Mouse (Mus musculus): ENCODE measurements around the gene Rad51b.

Rad51b gene

DNA sequence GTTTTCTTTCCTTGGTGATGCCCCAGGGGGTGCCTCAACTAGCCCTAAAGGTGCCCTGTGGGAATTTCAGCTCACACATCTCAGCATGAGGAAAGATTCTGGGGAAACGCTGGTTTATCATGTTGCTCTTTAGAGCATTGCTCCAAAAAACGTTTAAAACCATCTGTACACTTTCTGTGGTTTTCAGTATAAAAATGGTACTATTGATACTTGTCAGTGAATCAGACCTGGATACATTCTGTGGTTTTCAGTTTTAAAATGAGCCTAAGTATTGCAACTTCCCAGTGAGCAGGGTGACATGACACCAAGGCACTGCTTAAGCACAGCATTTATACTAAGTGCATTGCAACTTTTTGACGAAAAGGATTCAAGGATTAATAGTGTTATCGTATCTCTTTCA lies 139.8 kb downstream of the Rad51b start:
- no peak for DNase-seq (ENCODE audit: low read depth, low spot score)

DNA sequence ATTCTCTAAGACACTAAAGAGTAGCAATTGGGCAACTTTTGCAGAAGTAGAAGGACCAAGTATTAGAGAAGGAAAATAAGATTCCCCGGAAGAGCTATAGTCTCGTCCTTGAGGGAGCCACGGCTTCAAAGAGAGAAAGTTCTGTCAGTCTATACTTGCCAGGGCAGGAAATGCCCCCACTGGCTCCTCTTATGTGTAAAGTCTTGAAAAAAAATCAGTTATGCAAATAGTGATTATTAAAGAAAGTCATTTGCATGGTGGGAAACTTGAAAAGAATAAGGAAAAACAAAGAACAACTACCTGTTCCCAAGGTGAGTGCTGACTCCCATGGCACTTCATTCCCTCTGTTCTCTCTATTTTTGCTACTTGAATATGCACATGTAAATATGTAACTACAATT lies 140.5 kb downstream of the Rad51b start:
- no peak for DNase-seq (ENCODE audit: low read depth, low spot score)

DNA sequence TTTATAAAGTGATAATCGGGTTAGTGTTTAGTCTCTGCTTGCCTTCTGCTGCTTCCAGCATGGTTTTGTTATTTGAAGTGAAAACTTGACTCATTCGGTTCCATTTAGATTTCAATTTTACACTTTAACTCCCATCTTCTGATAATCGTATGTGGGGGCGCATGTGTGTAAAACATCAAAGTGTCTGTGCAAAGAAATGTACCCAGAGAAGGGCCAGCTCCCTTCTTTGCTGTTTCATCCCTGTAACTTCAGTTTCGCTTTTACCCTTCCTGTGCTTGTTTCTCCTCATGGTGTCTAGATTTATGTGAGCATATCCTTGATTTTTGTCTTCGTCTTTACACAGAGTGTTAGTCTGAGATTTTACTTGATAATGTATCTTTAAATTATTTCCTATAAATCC lies 142.9 kb downstream of the Rad51b start:
- DNase-seq (ENCODE audit: low read depth, low spot score): no peak

DNA sequence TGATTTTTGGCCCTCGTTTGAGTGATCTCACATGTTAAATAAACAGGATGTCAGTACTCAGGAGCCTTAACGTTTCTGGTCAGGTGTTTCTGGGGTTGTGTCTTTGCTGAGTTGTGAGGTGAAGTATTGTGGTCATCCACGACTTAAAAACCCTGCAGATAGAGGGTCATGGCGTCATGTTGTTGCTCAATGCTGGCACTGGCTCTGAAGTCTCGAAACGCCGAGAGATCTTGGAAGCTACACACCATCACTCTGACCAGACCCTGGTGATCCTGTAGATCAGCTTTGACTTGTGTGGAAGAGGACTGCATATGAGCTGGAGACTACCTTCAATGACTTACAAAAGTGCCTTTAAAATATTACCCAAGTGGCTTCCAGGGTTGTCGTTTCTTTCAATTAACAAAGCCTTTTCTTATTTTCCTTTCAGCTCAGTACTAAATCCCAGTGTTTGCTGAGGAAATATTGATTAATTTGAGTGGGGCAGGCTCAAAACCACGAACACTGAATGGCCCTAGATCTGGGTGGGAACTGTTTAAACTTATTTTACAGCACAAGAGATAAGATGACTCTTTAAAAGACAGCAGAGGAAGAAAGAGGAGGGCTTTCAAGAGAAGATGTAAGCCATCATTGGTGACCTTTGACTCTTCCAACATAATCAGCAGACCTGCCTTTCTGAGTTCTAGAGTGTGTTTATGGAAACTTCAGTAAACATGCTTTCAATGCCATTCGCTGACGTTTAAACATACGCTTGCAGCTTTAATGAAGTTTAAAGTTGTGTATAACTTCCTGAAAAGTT lies 144.3 kb downstream of the Rad51b start:
- no peak for DNase-seq (ENCODE audit: low read depth, low spot score)

DNA sequence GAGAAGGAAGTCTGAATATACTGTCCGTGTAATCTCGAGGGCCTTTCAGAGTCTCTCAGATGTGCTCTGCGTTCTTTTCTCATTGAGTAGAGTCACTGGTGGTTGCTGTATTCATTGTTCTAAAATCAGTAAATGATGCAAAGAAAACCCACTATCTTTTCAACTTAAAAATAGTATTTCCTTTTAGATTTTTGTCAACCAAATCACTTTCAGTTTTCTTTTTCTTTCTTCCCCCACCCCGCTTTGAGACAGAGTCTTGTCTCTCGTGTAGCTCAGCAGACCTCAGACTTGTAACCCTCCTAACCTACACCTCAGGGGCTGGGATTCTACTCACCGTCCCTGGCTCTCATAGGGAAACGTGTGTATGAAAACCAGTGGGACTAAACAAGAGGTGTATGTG lies 145.0 kb downstream of the Rad51b start:
- DNase-seq (ENCODE audit: low read depth, low spot score): no peak

DNA sequence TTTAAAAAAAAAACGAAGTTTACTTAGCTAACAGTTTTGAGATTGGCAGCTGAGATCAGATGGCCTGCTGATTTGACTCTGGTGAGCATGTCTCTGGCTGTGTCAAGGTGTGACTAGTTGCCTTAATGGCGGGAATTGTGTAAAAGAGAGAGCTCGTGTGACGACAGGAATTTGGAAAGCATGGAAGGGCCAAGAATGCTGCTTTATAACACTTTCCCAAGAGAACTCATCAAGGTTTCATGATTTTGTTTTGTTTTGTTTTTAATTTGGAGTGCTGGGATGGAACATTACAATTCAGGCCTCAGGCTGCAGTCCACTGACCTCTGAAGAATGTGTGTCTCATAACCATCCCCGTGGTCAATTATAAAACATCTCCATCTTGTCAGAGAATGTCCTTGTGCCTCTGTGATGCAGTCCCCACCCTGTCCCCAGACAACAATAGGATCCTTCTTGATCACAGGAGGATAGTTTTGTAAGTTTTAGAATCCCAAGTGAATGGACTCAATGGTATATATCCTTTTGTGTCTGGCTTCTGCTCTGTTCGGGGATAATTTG lies 145.8 kb downstream of the Rad51b start:
- DNase-seq (ENCODE audit: low read depth, low spot score): no peak

DNA sequence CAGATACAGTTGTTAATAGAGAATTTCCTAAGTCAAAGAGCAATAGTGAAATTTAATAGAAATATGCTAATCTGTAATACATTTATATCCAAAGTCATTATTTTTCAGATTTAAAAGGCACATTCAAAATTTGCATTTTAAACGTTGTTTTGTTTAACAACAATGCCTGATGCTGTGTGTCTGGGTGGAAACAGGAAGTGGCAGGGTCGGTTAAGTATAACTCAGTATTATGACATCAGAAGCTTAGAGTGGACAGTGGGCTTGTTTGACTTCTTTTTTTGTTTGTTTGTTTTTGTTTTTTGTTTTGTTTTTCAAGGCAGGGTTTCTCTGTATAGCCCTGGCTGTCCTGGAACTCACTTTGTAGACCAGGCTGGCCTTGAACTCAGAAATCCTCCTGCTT lies 147.6 kb downstream of the Rad51b start:
- DNase-seq (ENCODE audit: low read depth, low spot score): no peak

DNA sequence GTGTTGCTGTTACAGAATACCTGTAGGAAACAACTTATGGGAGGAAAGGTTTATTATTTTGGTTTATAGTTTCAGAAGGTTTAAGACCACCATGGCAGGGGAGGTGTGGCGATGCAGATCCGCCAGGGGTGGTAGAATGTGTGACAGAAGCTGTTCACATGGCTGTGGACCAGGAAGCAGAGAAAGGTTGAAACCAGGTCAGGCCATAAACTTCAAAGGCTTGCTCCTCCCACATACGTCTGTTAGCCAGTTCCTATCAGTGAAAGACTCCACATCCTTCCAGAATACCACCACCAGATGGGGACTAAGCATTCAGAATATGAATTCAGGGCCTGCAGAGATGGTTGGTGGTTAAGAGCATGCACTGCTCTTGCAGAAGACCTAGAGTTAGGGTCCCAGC lies 150.0 kb downstream of the Rad51b start:
- no peak for DNase-seq (ENCODE audit: low read depth, low spot score)

DNA sequence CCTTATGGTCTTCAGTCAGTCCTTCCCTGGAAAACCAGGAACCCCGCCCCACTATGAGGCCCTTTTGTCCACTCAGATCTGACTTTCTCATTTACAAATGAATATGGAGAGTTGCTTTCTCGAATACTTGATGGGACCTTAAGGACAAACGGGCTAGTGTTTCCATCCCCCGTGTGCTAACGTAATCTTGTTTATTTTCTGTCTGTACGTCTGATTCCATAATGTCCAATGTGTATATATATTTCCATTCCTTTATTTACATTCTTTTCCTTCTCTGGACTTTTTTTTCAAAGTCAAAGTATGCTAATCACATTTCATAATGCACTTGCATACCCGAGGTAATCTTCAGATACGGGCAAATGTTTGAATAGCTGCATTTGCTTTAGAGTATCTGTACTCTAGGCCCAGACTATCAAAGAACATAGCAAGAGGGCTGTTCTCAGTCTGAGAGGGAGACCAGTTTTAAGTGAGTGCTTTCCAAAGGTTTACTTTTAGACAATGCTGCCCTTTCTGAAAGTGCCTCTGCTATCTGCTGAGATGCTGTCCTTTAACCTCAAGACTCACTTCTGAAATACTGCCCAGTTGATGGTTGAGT lies 152.8 kb downstream of the Rad51b start:
- no peak for DNase-seq (ENCODE audit: low read depth, low spot score)

DNA sequence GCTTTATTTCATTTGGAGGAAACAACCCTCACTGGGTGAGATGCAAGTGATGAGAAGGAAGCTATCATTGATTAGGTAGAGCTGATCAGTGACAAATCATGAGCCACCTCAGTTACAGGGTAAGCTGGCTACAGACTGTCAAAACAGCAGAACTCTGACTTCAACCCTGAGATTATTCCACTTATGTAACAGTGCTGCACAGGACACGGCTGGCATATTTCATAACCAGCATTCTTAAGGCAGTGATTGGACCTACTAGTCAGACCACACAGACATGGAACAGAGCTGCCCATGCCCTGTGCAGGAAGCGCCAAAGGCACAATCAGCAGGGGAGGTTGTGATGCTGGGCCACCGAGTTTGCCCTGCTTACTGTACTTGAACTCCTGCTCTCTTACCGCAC lies 155.8 kb downstream of the Rad51b start:
- no peak for DNase-seq (ENCODE audit: low read depth, low spot score)

DNA sequence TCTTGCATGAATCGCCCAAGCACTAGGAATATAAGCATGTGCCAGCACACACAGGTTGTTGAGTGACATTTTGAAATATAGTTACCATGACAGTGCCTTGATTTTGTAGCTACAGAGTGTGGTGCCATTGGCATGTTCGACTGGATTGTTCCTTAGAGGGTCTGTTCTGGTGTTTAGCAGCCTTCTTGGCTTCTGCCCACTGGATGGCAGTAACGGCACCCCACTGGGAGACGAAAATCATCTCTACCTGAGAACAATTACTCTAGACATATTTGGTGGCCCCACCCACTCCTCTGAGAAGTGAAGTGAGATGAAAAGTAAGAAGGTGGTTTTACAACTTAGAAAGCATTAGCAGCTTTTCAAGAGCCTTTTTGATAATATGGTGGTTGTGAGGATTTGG lies 156.9 kb downstream of the Rad51b start:
- no peak for DNase-seq (ENCODE audit: low read depth, low spot score)

DNA sequence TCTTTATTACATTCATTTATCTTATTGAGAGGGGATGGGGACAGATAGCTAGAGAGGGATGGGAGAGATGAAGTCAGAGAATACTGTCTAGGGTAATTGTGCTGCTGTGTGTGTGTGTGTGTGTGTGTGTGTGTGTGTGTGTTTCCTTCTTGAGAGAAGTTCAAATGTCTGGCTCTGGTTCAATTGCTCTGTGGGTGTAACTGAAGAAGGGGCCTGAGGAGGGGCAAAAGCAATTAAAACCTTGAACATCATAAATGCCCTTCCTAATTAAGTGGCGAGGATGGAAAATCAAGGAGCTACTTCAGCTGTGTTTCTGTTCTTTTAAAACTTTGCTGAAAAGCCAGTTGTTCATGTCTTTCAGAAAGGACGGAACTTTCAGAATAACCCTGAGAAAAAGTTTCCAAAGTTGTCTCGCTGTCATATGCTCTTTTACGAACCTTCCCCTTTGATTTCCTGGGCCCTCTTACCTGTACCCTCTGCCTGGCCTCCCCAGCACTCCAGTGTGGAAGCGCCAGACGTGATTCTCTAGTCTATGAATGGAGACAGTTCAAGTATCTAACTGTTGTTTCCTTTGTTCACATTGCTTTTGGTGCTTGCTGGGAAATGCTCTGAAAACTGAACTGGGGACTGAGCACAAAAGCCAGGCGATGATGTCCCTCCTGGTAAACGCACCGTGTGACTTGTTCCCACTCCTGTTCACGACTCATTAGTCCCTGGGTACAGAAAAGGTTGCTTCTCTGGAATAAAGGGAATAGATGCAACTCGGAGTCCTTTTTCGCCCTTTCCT lies 158.2 kb downstream of the Rad51b start:
- DNase-seq (ENCODE audit: low read depth, low spot score): no peak

DNA sequence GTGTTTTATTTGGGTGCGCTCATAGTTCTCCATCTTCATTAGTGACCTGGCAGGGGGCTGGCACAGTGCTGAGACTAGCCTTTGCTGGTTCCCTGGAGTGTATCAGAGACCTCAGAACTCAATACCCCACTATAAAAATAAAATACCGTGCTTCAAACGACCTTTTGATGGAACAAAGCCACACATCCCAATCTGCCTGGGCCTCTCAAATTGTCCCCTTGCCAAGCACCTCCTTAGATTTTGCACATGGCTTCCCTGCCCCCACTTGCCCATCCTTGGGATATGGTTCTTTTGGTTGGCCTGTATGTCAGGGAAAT lies 158.7 kb downstream of the Rad51b start:
- no peak for DNase-seq (ENCODE audit: low read depth, low spot score)

DNA sequence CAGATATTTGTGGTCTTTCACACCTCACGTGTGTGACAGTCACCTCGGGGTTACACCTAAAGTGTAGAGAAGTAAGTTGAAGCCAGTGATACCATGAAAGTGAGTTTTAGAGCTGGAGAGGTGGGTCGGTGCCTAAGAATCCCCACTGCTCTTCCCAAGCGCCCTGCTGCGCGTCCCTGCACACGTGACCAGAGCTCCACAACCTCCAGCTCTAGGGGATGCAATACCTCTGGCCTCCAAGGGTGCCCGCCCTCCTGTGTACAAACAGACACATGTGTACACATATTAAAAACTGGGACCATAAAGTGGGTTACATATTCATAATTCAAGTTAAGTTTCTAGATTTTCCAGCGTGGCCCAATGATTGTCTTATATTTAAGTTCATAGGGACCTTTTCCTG lies 159.2 kb downstream of the Rad51b start:
- DNase-seq (ENCODE audit: low read depth, low spot score): no peak

DNA sequence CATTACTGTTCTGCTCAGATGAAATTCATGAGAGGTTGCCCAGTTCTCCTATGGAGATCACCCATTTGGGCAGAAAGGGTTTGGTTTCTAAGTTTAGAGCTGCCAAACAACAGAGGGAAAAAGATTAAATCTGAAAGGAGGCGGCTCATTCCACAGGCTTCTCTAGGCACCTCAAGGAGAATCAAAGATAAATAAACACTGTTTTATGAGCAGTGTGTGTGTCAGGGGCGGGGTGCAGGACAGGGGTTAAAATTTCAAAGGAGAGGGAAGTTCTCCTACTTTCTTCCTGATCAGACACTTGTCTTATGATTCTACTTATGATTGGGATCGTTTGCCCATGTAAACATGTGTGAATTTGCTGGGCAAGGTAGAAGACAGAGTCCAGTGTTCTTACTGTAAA lies 166.3 kb downstream of the Rad51b start:
- no peak for DNase-seq (ENCODE audit: low read depth, low spot score)

DNA sequence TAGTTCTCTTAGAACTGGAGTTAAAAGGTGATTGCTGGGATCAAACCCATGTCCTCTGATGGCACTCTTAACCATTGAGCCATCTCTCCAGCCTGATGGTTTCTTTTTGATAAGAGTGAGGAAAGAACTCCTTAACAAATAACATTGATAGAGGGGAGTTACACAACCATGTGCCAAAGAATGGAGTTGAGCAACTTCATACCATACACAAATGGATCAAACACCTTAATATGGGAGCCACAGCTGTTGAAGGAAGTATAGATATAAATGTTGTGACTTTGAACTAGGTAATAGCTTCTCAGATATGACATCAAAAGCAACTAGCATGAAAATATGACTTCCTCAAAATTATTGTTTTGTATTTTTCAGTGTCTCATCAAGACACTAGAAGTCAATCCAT lies 173.0 kb downstream of the Rad51b start:
- no peak for DNase-seq (ENCODE audit: low read depth, low spot score)

DNA sequence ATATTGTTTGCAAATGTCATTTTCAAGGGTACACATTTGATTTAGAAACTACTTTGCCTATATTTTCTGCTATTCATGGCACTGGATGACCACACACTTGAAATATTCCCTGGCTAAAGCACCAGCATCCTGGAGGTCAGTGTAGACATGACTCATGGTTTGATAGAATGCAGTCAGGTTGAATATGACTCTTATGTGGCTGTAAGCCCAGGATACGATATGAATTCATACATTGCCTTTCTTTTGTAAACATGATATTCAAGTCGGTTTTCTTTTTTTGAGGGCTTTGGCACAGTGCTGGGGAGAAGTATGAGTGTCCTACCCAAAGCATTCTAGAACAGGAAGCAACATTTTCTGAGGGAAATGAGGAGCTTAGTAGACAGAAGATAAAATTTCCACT lies 174.8 kb downstream of the Rad51b start:
- DNase-seq (ENCODE audit: low read depth, low spot score): no peak

DNA sequence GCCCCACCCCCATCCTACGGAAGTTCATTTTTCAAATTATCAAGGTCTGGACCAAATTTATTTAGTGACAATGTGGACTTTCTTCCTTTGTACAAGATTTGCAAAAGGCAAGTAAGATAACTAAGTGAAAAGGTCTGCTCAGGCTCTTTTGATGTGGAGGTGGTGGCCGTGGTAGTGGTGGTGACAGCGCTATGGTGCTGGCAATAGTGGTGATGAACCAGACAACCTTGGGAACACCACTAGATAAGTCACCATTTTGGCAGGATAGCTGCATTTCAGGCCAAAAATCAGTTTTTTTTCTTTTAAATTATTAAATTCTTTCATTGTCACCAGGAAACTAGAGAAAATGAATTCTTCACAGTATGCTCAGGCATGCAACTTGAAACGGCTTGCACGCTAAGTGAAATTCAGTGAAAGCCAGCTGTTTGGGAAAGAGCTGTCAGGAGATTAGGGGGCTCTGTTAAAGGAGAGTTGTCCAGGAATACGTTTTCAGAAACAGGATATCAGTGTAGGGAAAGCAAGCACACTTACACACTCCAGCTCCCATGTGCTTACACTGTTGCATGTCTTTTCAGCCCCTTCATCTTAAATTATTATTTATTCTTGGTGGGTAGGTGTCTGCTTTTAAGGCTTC lies 179.4 kb downstream of the Rad51b start:
- DNase-seq (ENCODE audit: low read depth, low spot score): no peak

DNA sequence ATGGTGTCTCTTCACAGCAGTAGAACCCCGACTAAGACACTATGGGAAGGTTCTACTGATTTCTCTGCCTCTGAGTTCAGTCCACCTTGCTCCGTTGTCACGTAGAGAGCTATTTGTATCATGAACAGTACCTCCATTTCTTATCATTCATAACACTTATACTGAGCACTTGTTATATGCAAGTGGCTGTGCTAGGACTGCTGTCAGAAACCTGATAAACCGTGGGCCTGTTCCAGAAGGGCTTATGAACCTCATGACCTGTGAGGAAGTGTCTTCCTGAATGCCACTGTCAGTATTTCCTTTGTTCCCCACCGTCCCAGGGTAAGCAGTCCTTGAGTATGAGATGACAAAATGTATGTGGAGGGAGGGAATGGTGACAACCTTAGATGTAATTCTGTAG lies 181.7 kb downstream of the Rad51b start:
- DNase-seq (ENCODE audit: low read depth, low spot score): no peak

DNA sequence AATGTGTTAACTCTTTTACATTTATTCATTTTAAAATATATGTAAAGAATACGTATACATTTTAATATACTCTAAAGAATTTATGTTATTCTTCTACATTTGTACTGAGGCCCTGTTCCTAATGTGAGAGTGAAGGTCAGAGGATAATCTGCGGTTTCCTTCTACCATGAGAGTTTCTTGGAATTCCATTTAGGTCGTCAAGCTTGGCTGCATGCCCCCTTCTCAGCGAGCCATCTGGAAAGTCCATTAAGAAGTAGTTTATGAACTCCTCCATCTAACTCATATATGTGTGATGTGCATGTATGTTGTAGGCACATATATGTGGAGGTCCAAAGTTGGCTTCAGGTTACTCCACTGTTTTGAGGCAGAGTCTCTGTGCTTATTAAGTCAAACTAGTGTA lies 188.4 kb downstream of the Rad51b start:
- DNase-seq (ENCODE audit: low read depth, low spot score): no peak

DNA sequence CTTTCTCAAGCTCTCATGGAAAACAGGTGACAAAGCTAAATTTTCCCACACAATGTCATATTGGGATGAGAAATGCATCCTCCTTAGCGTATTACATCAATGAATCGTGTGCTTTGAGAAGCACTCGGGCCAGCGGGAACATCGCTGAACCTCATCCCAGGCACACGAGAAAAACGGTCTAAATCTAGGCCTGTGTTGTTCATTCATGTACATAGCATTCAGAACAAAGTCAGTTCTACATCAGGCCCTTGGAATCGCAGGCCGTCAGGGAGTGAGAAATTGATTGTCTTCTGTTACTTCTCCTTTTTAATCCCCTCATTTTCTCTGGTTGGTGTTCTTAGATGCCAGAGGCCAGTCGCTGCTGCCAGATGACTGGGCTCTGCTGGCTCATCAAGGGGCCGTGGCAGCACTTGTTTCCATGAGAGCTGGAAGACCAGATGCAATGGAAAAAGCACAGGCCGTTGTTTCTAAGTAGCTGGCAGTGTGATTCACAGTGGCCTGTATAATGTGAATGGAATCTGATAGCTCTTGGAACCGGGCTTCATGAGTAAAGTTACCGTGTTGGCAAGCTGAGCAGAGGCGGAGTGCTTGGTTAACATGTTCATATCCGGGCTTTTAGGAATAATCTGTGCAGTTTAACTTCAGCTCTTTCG lies 191.6 kb downstream of the Rad51b start:
- no peak for DNase-seq (ENCODE audit: low read depth, low spot score)

DNA sequence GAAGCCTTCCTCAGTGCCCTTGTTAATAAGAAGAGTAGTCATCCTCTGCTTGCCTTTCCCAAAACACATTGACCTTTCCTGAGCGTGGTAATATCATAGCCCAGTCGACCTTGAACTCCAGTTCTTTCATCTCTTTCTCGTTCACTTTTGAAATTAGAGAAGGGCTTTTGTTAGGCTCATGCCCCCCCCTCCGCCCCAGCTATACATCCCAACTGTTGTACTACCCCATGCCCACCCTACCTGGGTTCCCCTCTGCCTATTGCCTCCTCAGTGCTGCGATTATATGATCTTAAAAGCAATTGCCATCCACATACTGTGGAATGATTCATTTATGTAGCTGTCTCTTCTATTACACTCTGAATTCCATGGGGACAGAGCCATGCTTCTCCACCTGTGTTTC lies 193.5 kb downstream of the Rad51b start:
- no peak for DNase-seq (ENCODE audit: low read depth, low spot score)

Data from retina, adult 2 months (tissue).